Mouse (Mus musculus): ENCODE measurements around the gene Itln1.

DNA sequence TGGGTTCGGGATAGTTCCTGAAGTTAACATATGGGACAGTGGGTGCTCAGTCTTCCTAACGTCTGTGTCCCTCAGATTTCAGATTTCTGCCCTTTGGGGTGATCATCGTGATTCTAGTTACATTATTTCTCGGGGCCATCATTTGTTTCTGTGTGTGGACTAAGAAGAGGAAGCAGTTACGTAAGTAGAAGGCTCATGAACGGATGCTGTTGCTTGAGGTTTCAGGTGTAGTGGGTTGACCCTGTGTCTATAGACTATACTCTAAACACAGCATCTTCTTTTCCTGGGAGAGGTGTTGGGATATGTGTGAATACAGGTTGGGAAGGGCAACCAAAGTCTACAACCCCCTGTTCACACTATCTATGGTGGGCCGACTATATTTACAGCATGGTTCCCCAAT, 42.1 kb upstream of the Itln1 start:
- TF ChIP-seq CTCF (IDR thresholded peaks at IDR 0.05; ENCODE audit: extremely low read depth, insufficient read depth, low read length) (no peak), POLR2A (IDR thresholded peaks at IDR 0.05; ENCODE audit: extremely low read depth, insufficient read depth, low read length) (no peak)

Measured in cortical plate, adult 2 months (tissue).